Mouse (Mus musculus) regulatory T cell (primary cell): Measurements from ENCODE around the gene Pnmt.

ENCODE experiments used
- in situ Hi-C: fragments of 300-600 bp; cut with MboI, MseI; formaldehyde crosslinking; loops from one replicate; pipeline ENCODE4 v1.15.1; 2025; ENCODE audit warnings: high pct_unique_total_duplicates

The Pnmt gene

DNA sequence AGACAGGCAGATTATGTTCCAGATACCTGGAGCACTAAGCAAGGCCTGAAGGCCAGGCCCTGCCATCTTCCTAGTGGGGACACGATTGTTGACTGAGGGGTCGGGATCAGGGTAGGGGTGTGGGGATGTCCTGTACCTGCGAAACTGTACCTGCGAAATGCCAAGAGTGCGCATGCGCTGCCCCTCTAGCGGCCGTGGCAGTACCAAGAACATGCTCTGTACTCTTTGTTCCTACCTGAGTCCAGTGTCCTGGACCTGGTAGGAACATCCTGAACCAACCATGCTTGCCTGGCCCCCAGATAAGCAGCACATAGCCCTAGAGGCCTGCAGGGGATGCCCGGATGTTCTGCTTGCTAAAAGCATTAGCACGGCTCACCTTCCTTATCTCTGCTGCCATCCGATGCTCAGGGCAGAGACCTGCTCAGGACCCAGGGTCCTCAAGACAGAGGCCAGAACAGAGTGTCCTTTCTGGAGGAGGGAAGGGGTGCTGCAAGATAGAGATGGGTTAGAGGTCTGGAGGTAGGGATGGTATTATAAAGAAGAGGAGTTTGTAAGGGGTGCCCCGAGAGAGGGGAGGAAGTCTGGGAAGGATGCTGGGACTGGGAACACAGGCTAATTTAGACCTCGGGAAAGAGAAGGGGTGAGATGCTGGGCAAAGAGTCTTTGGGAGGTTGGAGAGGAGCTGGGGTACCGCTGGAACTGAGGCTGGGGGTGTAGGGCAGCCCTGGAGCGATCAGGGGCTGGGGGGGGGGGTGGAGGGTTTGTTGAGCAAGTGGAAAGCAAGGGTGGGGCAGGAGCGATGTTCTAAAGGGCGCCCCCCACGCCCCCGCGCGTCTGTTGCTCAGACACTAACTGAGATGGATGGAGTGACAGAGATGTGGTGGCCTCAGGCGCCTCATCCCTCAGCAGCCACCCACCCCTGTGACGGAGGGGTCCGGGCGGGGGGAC lies at the start of gene Pnmt:
TSS of gene Pnmt (plus strand) at position 813 of the 948 bp plus-strand sequence.
- in situ Hi-C loops, result loop anchor here (5.0 kb wide), 2 partner anchors 46 to 269 kb away; no protein-coding TSS in a partner anchor

DNA sequence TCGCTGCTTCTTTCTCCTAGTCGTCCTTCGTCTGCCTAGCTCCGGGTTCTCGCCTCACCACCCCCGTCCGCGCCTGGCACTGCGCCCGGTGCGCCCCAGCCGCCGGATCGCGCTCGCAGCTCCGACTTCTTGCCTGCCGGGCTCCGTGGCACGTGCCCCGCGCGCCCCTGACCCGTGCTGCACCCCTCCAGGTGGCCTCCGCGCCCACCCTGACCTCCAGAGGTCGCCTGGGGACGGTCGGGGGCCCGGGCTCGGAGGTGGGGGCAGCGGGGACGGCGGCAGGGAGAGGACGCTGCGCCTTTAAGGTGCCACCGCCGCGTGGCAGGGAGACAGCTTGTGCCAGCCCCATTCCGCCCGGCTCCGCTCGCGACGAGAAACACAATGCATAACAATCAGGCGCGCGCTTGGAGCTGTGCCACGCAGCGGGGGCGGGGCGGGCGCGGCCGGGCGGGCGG lies 47.7 kb upstream of the Pnmt start:
- in situ Hi-C loops, result loop anchor here (5.0 kb wide), 1 partner anchor 41 kb away; no protein-coding TSS in a partner anchor

- in situ Hi-C loops, result loop anchor here (5.0 kb wide), 1 partner anchor 42 kb away; no protein-coding TSS in a partner anchor
Observed at GRCm38 (mm10) chr11:98339071-98339501, 47.2 kb upstream of the Pnmt start.

GRCm38 (mm10) chr11:98339679-98340287 lies 46.5 kb upstream of the Pnmt start:
- in situ Hi-C loops, result loop anchor here (5.0 kb wide), 1 partner anchor 42 kb away; no protein-coding TSS in a partner anchor

DNA sequence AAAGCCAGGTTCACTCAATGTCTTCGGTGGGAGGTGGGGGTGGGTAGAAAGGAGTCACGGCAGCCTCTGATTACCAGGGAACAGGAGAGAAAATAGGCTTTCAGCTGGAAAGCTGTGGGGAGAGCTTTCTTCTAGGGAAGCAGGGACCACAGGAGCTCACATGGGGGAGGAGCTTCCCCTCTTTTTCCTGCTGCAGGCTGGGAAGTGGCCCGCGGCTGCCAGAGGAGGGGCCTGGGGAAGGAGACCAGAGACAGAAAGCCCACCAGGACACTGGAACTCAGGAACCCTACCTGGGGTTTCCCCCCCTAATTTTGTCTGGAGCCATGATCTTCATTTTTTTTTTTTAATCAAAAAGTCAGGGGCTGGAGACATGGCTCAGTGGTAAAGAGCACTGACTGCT lies 45.7 kb upstream of the Pnmt start:
- in situ Hi-C loops, result no loop called here

GRCm38 (mm10) chr11:98341174-98341573 lies 45.1 kb upstream of the Pnmt start:
- in situ Hi-C loops, result no loop called here

DNA sequence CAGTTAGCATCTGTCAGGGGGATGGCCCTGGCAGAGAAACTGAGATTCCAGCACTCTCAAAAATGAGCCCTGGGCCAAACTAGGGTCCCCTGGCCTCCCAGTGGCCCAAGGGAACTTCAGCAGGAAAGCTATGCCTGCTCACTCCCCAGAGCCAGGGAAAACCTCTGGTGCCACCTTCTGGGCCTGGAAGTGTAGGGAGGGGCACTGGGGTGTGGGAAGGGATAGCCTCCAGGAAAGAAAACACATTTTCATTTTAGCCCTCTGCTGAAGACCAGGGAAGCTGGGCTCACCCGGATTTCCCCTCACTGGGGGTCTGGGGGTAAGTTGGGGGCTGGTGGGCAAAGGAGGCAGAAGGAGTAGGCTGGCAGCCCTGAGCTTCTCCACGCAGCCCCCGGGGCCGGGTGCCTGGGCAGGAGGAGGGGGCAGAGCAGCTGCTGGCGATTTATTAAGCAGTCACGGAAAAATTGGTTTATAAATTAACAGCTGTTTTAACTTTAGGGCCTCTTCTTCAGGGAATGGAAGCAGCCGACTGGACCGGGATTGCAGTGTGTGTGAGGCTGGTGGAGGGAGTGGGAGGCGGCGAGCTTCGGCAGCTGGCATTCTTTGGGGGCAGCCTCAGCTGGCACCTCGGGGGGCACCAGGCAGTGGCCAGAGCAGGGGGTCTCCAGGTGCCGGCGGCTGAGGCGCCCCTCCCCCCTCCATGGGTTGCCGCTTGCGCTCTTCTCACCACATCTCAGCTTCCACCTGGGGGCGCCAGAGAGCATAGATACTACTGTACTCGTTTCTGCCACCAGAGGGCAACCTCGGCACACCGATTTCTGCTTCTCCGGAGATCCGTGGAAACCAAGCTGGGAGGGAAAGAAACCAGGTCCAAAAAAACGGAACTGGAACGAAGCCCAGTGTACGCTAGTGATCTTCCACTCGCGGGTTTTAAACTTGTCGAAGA lies 44.0 kb upstream of the Pnmt start:
- in situ Hi-C loops, result no loop called here

DNA sequence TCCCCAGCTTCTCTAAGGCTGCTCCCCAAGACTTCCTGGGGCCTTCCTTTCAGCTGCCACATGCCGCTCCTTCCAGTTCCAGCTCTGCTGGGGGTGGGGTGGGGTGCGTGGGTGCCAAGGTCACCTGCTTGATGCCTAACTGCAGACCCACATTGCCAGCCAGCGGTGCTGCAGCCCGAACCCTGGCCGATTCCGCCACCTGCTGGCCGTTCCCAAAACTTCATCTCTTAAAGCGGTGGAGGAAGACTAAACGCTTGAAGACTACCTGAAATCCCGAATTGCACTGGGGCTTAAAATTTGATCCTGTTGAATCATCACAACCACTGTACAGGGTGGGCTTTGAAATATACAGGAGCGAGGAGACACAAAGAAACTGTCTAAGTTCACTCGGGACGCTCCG lies 41.0 kb upstream of the Pnmt start:
- in situ Hi-C loops, result no loop called here

- in situ Hi-C loops, result no loop called here
Observed at GRCm38 (mm10) chr11:98346168-98346567, 40.1 kb upstream of the Pnmt start.

GRCm38 (mm10) chr11:98347385-98348082 lies 38.7 kb upstream of the Pnmt start:
- in situ Hi-C loops, result no loop called here

DNA sequence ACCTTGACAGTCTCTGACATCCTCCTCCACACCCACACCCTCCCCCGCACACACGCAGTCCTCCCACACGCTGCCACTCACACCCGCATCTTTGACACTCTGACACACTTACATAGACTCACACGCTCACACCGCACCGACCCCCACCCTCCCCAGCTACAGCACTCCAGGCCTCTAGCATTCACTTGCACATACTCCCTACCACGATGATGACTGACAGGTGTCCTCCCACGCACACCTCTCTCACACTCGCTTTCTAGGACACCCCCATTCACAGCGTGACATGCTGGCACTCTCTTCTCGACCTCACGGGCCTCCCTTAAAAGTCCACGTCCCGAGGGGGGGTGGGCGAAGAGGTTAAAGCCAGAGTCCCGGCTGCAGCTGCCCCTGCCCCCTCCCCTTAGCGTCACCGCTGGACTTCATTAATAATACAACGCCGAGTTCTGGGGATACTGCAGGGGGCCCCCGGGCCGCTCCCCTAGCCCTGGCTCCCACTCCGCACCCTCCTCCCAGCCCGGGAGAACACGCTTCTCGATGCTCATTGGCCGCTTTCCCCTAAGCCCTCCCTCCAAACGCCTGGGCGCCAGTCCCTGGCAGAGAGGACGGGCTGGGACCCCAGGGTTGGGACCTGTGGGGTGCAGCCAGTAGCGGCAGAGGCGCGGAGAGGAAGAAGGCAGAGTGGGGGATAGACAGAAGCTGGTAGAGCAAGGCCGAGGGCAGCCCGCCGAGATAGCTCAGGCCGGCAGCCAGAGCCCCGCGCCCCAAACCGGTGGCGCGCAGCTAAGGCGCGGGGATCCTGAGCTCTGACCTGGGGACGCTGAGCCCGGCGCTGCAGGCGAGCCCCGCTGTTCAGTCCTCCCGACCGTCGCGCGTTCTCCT lies 37.9 kb upstream of the Pnmt start, which contains the start of gene Ppp1r1b:
TSS of gene Ppp1r1b (plus strand) at position 322 of the 879 bp plus-strand sequence.
- in situ Hi-C loops, result no loop called here

GRCm38 (mm10) chr11:98349308-98349707 lies 36.9 kb upstream of the Pnmt start:
- in situ Hi-C loops, result no loop called here

- in situ Hi-C loops, result no loop called here
Observed at GRCm38 (mm10) chr11:98352272-98352990, 33.8 kb upstream of the Pnmt start.

GRCm38 (mm10) chr11:98353651-98354211 lies 32.5 kb upstream of the Pnmt start:
- in situ Hi-C loops, result no loop called here

DNA sequence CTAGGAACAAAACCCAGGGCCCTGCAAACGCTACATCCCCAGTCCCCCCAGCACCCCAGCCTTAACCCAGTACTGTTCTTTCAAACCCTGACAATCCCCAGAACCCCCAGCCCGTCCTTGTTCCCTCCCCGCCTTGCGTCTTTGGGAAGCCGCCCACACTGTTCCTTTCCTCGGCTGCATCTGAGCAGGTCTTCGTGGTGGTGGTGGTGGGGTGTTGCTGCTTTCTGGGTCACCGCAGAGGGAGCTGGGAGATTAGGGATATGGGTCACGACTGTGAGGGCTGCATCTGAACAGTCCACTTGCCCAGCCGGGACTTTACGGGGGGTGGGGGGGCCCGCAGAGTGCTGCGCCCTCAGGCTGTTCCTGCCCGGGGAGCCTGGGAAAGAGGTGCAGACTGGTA lies 31.8 kb upstream of the Pnmt start:
- in situ Hi-C loops, result no loop called here

- in situ Hi-C loops, result no loop called here
Observed at GRCm38 (mm10) chr11:98355732-98356299, 30.4 kb upstream of the Pnmt start.

DNA sequence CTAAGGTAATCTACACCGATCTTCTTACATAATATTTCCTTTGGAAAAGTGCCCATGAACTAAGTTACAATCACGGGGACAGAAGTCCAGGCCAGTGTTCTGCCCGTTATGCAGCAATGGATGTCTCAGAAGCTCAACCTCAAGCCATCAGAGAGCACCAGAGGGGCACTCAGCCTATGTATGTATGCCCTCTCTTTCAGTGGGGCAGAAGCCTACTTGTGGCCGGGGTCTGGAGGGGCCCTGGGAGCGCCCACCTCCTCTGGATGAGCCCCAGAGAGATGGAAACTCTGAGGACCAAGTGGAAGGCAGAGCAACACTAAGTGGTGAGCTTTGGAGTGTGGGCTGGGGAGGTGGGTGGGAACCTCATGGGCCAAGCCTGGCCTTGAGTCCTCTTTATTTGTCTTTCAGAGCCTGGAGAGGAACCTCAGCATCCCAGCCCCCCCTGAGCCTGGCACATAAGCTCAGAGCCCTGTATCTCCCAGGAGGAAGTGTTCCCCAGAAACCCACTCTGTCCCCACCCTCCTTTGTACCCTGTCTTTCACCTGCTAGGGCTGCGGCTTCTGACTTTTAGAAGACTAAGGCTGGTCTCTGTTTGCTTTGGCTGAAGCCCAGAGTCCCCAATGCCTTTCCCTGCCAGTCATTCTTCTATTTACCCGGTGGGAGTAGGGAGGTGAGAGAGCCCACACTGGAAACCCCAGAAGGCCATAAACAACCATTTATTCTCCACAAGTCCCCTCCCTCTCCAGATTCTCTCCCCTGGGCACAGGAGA lies 29.4 kb upstream of the Pnmt start:
- in situ Hi-C loops, result no loop called here
